Mouse (Mus musculus) hindbrain, embryonic 10.5 days (tissue): ENCODE measurements at regions not wholly inside any gene's neighbourhood (a gene's known extent, or its start where the extent isn't known, plus 50 kb on each side); places are given as distances from the start of the nearest gene placed in this dataset.

Experiments used
- DNase-seq: peaks from one replicate; pipeline ENCODE4 v3.0.0-alpha.2; 2017; ENCODE audit warnings: low spot score
- H3K27ac ChIP-seq: fragments of 300-500 bp; sonication (generic); 2 replicates; pipeline ENCODE4 v1.5.1; 2016; ENCODE audit warnings: mild to moderate bottlenecking, moderate library complexity
- H3K27me3 ChIP-seq: fragments of 300-500 bp; sonication (generic); 2 replicates; pipeline ENCODE4 v1.6.1; 2016; ENCODE audit warnings: mild to moderate bottlenecking; ENCODE audit not compliant: poor library complexity, insufficient read depth, severe bottlenecking
- H3K36me3 ChIP-seq: fragments of 300-500 bp; sonication (generic); 2 replicates; pipeline ENCODE4 v1.6.1; 2016; ENCODE audit warnings: mild to moderate bottlenecking, moderate library complexity
- H3K4me1 ChIP-seq: fragments of 300-500 bp; sonication (generic); replicated peaks from 2 replicates; pipeline ENCODE4 v1.6.1; 2016; ENCODE audit warnings: mild to moderate bottlenecking
- H3K4me3 ChIP-seq: fragments of 300-500 bp; sonication (generic); 2 replicates; pipeline ENCODE4 v1.5.1; 2016; ENCODE audit warnings: mild to moderate bottlenecking, moderate library complexity
- H3K9me3 ChIP-seq: fragments of 300-500 bp; sonication (generic); 2 replicates; pipeline ENCODE4 v1.6.1; 2016; ENCODE audit warnings: mild to moderate bottlenecking, moderate library complexity
- WGBS: fragments of 180-500 bp; shearing (Covaris S2); methylation state at CpG from one replicate; pipeline ENCODE4 v1.1.7; 2016; 5-methylcytosine and 5-hydroxymethylcytosine counted together

DNA sequence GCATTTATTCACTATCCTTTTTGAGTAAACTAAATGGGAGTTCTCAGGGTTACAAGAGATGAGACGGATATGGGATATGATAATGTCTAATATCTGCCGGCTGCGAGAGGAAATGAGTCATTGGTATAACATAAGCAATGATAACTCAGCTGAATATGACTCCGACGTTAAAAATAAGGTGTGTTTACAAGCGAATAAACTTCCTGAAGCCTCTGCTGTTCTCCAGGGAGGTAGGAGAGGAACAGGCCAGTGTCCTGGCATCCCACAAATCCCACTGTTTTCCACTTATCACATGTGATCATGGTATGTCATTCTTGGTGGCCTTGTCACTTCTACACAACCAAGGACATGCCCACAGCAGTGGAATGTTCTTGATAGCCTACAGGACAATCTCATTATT is 641.7 kb upstream of the Sall1 start:
- Histone ChIP-seq H3K4me3 (no peak overlapping the region), H3K27me3 (no peaks in the 10 kb centered on the region), H3K36me3 (no peaks in the 10 kb centered on the region), H3K27ac (no peak overlapping the region), H3K9me3 (no peaks in the 10 kb centered on the region), H3K4me1 (no peaks in the 10 kb centered on the region)
- WGBS: 97% methylated on average over 6 of the region's 6 CpGs
- no peak for DNase-seq

DNA sequence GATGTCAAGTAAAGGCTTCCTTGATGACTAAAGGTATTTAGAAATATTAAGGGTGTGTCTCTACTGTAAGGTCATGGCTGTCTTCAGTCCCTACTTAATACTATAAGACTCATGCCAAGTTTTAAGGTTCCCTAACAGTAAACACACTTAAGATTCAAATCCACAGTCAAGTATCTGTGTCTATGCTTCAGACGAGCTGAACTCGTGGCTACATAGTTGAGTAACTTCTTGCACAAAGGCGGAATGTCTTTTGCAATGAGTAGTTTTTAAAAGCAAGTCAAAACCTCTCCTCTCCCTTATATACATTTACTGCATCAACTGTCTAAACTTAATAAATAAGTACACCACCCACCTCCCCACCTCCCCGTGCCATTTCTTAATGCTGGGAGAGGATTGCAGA is 637.0 kb upstream of the Sall1 start:
- no peaks in the 10 kb centered on the region for H3K9me3 ChIP-seq
- DNase-seq: no peak
- WGBS: 90% methylated on average over 4 of the region's 4 CpGs
- H3K4me1 ChIP-seq: peaks cover 11% of the 10 kb centered on the region
- no peaks in the 10 kb centered on the region for H3K27me3 ChIP-seq
- no peaks in the 10 kb centered on the region for H3K36me3 ChIP-seq
- no peak overlapping the region for H3K4me3 ChIP-seq
- no peak overlapping the region for H3K27ac ChIP-seq

DNA sequence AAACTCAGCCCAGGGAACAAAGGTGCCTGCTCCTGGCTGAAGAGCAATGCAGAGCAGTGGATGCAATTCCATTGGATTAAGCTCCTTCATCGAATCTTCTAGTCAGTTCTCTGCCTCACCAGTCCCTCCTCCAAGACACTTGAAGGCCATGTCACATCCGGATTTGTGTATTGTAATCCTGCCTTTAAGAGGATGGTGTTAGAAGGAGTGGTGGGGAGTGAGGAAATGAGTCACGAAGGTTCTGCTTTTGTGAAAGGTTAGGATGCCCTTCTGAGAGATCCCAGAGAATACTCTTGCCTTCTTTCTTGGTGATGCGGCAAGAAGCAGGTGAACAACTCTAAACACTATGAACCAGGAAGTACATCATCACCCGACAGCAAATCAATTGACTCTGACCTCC is 636.4 kb upstream of the Sall1 start:
- Histone ChIP-seq H3K4me1 (peaks cover 11% of the 10 kb centered on the region), H3K9me3 (no peaks in the 10 kb centered on the region), H3K4me3 (no peak overlapping the region), H3K36me3 (no peaks in the 10 kb centered on the region), H3K27ac (no peak overlapping the region), H3K27me3 (no peaks in the 10 kb centered on the region)
- no peak for DNase-seq
- 83% methylated on average over 5 of the region's 5 CpGs for WGBS

DNA sequence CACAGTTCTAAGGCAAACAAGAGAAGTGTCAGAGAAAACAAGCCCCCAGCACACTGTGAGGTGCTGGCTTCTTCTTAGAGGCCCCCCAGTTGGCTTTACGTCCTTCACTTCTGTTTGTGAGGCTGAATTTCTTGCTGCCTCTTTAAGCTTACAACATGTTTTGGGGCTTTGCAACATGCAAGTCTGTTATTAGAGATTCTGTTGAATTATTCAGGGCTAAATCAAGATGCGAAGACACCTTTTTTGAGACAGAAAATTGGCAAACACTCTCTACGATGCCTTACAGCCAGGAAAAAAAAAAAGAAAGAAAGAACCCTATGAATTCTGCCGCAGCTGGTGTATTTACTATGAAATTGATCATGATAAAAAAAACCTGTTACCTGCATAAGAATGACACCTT is 635.6 kb upstream of the Sall1 start:
- no peaks in the 10 kb centered on the region for H3K27me3 ChIP-seq
- peaks cover 11% of the 10 kb centered on the region for H3K4me1 ChIP-seq
- no peak overlapping the region for H3K27ac ChIP-seq
- DNase-seq: no peak
- WGBS: 63% methylated on average over 4 of the region's 4 CpGs
- no peaks in the 10 kb centered on the region for H3K36me3 ChIP-seq
- no peaks in the 10 kb centered on the region for H3K9me3 ChIP-seq
- H3K4me3 ChIP-seq: no peak overlapping the region

DNA sequence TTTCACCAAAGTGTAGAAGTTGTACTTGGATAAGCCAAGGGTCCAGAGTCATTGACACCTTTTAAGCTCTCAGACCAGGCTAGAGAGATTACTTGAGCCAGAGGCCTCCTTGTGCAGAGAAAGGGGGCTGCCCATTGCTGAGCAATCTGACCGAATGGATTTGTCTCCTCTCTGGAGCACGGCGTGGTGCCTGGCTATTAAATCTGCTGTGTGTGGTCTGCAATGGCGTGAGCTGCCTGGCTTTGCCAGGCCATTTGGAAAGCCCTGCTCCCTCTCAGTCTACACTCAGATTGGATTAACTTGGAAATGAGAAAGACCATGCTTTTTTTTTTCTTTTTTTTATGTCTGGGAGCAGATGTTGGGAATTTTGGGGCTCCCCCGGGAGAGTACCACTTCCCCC is 633.3 kb upstream of the Sall1 start:
- Histone ChIP-seq H3K9me3 (no peaks in the 10 kb centered on the region), H3K4me3 (no peak overlapping the region), H3K4me1 (peaks cover 11% of the 10 kb centered on the region), H3K27me3 (no peaks in the 10 kb centered on the region), H3K27ac (no peak overlapping the region), H3K36me3 (no peaks in the 10 kb centered on the region)
- WGBS: 67% methylated on average over 5 of the region's 5 CpGs
- DNase-seq: no peak

DNA sequence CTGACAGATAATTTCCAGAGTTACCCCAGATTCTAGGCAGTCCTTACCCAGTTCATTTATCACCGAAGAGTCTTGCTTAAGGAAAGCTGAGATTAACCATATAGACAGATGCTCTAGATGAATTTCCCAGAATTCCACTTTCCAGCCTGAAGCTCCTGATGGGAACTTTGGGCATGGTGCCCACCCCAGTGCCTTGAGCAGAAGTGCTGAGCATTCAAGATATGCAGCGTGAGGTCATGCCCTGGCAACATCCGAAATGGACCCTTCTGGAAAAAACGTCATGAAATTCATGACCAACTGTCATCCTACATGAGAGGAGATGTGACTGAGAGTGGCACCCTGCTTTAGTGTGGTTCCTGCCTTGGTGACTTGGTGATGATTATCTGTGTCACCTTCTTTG is 629.9 kb upstream of the Sall1 start:
- H3K27ac ChIP-seq: no peak overlapping the region
- DNase-seq: no peak
- H3K4me1 ChIP-seq: no peaks in the 10 kb centered on the region
- no peaks in the 10 kb centered on the region for H3K36me3 ChIP-seq
- no peaks in the 10 kb centered on the region for H3K27me3 ChIP-seq
- no peak overlapping the region for H3K4me3 ChIP-seq
- H3K9me3 ChIP-seq: no peaks in the 10 kb centered on the region
- 88% methylated on average over 4 of the region's 4 CpGs for WGBS

DNA sequence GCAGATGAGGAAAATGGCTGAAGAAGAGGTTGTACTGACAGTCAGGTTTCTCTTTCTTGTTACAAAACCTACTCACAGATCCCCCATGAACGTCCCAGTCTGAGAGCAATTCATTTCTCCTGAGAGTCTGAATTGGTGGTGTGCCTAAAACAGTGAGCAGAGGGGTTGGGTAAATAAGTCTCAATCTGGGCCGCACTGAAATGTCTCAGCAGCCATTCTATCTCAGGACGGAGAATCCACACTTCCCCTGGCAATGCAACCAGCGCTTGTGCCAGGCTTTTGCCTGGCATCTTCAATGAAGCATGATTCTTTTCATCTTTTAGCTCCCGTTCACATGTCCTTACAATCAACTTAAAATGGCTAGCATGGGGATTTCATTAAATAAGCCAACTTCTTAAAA is 628.7 kb upstream of the Sall1 start:
- no peak overlapping the region for H3K27ac ChIP-seq
- H3K27me3 ChIP-seq: no peaks in the 10 kb centered on the region
- H3K36me3 ChIP-seq: no peaks in the 10 kb centered on the region
- WGBS: 90% methylated on average over 5 of the region's 5 CpGs
- no peaks in the 10 kb centered on the region for H3K4me1 ChIP-seq
- H3K4me3 ChIP-seq: no peak overlapping the region
- H3K9me3 ChIP-seq: no peaks in the 10 kb centered on the region
- DNase-seq: no peak

DNA sequence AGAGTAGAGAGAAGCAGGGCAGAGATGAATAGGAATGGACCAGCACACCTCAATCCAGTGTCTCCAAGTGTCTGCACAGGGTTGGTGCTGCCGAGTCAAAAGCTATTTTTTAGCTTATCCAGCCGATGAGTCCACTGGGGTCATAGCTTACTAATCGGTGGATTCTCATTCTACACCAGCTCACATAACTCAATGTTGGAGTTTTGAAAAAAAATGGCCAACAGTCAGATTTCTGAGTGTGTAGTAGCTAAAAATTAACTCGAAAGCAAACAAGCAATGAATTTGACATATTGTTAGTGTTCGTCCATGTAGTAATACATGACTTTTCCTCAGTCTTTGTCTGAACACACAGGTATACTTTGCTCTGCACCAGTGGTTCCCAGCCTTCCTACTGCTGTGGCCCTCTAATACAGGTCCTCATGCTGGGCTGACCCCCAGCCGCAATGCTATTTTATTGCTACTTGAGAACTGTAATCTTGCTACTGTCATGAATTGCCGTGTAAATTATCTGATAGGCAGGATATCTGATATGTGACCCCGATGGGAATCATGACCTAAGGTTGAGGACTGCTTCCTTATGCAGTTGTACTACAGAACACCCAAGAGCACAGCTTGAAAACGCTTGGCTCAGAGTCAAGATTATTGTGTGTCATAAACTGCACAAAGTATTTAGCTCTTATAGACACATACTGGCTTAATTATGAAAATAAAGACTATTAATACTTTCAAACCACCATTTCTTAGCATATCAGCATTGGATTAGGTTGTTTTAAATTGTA is 621.1 kb upstream of the Sall1 start:
- DNase-seq: no peak
- WGBS: 91% methylated on average over 9 of the region's 9 CpGs
- H3K27ac ChIP-seq: no peak overlapping the region
- H3K9me3 ChIP-seq: no peaks in the 10 kb centered on the region
- no peak overlapping the region for H3K4me3 ChIP-seq
- no peaks in the 10 kb centered on the region; the same call in 1 of the 2 replicates for H3K27me3 ChIP-seq
- no peaks in the 10 kb centered on the region for H3K36me3 ChIP-seq
- no peaks in the 10 kb centered on the region for H3K4me1 ChIP-seq

DNA sequence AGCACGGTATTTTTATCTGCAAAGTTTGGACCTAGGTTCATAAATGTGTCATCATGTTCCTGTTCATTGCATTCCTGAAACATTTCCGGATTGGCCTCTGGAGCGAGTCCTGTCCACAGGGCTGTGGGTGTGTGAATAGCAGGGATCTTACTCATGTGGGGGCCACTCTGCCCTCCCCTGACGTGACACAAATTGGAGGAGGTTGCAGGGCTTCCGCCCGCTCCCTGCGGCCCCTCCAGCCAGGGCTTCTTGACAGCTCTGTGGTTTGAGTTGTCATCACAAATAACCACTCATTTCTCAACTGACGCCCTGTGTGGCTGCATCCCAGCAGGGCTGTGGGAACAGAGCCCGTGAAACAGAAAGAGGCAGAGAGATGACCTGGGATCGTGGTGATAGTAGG is 619.9 kb upstream of the Sall1 start:
- WGBS: 79% methylated on average over 10 of the region's 10 CpGs
- Histone ChIP-seq H3K36me3 (no peaks in the 10 kb centered on the region), H3K9me3 (no peaks in the 10 kb centered on the region), H3K4me1 (peaks cover 5% of the 10 kb centered on the region; the same call in 1 of the 2 replicates), H3K4me3 (no peak overlapping the region), H3K27me3 (peaks cover 6% of the 10 kb centered on the region; the same call in 1 of the 2 replicates), H3K27ac (no peak overlapping the region)
- DNase-seq: no peak

DNA sequence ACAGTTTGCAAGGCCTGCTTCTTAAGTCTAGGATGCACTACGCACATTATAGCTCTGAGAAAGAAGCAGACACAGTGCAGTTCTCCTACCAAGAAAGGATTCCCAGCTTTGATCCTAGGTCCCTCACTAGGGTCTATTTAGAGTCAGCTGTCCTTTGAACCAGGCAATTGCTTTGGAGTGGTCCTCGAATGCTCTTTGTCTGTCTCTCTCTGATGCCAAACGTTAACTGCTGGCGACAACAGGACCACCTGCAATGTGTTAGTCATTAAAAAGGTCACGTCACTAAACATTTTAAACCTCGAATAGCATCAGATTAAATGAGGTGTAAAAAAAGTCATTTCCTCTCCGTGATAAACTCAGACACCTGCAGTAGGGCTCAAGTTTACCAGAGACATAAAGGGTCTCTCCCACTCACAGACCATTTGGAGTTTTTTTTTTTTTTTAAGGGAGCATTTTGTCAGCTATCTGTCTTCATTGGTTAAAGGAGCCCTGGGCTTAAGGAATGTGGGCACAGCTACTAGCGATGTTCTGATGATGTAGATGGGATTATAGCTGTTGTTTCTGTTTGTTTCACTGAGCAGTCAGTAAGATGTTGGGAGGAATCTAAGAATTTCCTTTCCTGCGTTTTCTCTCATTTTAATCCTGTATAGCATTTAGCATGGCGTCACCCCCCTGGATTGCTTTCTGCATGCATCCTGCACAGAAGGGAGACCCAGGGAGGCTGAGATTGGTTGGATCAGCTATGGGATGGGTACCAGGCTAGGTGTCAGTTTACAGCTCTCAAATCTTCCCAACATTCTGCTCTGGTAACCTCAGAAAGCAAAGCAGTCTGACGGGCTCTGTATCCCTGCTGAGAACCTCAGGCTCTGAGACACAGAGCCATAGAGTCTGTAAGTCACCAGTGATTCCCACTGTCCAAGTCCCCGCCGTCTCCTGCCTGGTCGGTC is 615.3 kb upstream of the Sall1 start:
- H3K9me3 ChIP-seq: no peaks in the 10 kb centered on the region
- H3K4me3 ChIP-seq: no peak overlapping the region
- H3K27me3 ChIP-seq: peaks cover 11% of the 10 kb centered on the region; the same call in 1 of the 2 replicates
- H3K36me3 ChIP-seq: no peaks in the 10 kb centered on the region
- WGBS: 29% methylated on average over 14 of the region's 14 CpGs
- H3K27ac ChIP-seq: no peak overlapping the region
- DNase-seq: no peak
- H3K4me1 ChIP-seq: peaks cover 13% of the 10 kb centered on the region

DNA sequence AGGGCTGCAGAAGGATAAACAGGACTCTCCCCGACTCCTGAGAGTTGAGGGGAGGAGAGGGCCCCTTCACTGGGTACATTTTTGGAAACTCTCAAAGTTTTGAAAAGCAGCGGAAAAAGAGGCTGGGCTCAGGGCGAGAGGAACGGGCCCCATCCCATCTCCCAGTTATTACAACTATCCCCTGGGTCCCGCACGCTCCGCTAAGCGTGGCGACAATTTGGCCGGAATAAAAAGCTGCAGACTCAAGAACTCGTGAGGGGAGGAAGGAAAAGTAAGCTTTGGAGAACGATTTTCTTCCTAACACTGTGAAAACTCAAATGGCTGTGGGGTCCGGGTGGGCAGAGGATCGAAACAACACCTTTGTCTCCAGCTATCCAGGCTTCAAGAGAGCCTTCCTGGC is 611.4 kb upstream of the Sall1 start:
- H3K27ac ChIP-seq: no peak overlapping the region
- peaks cover 13% of the 10 kb centered on the region for H3K4me1 ChIP-seq
- no peak overlapping the region for H3K4me3 ChIP-seq
- H3K9me3 ChIP-seq: no peaks in the 10 kb centered on the region
- DNase-seq: no peak
- H3K27me3 ChIP-seq: peaks cover 11% of the 10 kb centered on the region; the same call in 1 of the 2 replicates
- H3K36me3 ChIP-seq: no peaks in the 10 kb centered on the region
- 66% methylated on average over 14 of the region's 14 CpGs for WGBS

DNA sequence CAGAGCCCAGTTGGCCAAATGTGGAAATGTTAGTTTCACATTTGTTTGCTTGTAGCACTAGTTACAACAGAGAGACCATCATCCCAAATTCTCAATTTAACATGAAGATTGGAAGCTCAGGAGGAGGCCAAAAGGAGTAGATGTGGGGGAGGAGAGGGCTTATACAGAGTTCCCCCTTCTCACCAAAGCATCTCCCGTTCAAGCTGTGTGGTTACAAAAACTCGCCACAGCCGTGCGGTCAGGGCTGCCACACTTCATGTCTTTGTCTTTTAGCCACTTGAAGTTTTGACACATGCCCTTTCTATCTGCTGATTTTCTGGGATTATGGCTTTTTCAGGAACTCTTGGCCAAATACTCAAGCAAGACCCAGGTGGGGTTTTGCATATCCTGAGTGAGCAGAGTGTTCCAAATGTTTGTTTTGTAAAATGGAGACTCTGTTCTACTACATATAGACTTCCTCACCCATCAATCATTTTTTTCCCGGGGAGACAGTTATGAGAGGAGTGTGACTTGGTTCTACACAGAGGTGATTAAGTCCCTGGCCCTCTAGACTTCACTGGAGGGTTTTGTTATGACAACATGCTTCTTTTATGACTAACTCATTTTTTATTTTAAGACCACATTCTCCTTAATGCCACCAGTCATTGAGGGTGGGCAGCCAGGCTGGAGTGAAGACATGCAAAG is 605.4 kb upstream of the Sall1 start:
- WGBS: 82% methylated on average over 5 of the region's 5 CpGs
- no peaks in the 10 kb centered on the region for H3K36me3 ChIP-seq
- H3K4me3 ChIP-seq: no peak overlapping the region
- no peak for DNase-seq
- H3K9me3 ChIP-seq: no peaks in the 10 kb centered on the region
- H3K4me1 ChIP-seq: no peaks in the 10 kb centered on the region
- no peaks in the 10 kb centered on the region for H3K27me3 ChIP-seq
- no peak overlapping the region for H3K27ac ChIP-seq

DNA sequence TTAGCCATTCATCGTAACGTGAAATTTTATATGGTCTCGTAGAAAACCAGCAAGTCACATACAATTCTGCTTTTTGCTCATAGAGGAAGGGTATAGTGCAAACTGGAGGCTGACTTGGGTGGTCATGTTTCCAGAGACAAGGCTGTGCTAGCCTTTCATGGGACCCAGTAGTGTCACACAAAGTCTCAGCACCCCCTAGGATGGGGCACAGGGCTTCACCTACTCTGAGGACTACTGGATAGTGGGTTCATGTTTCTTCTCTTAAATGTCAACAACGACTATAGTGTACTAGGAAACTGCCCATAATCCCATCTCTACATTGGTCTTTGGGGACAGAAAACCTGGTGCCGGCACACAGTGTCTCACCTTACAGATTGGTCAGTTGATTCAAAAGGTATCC is 603.0 kb upstream of the Sall1 start:
- Histone ChIP-seq H3K9me3 (no peaks in the 10 kb centered on the region), H3K36me3 (no peaks in the 10 kb centered on the region), H3K27ac (no peak overlapping the region), H3K27me3 (no peaks in the 10 kb centered on the region), H3K4me1 (no peaks in the 10 kb centered on the region), H3K4me3 (no peak overlapping the region)
- DNase-seq: no peak
- 90% methylated on average over 5 of the region's 5 CpGs for WGBS
